Mouse (Mus musculus) regulatory T cell (primary cell): ENCODE data around the gene Wdr60.

ENCODE experiments used
- in situ Hi-C: fragments of 300-600 bp; cut with MboI, MseI; formaldehyde crosslinking; loops from one replicate; pipeline ENCODE4 v1.15.1; 2025; ENCODE audit warnings: high pct_unique_total_duplicates

Wdr60 gene

GRCm38 (mm10) chr12:116262555-116263341, at the start of gene Wdr60:
Gene Wdr60 (minus strand): TSS chr12:116263022.
- in situ Hi-C loops, result no loop called here

- in situ Hi-C loops, result no loop called here
These were observed 45.8 kb upstream of the Wdr60 start for GRCm38 (mm10) chr12:116308612-116309011.

GRCm38 (mm10) chr12:116307870-116308269, 45.0 kb upstream of the Wdr60 start:
- in situ Hi-C loops, result no loop called here

GRCm38 (mm10) chr12:116306042-116306441, 43.2 kb upstream of the Wdr60 start:
- in situ Hi-C loops, result no loop called here

- in situ Hi-C loops, result no loop called here
These were observed 39.4 kb upstream of the Wdr60 start for GRCm38 (mm10) chr12:116302181-116302580.

GRCm38 (mm10) chr12:116299906-116300305, 37.1 kb upstream of the Wdr60 start:
- in situ Hi-C loops, result loop anchor here (25.0 kb wide), 1 partner anchor 1537 kb away; no protein-coding TSS in a partner anchor

GRCm38 (mm10) chr12:116293599-116294292, 30.9 kb upstream of the Wdr60 start:
- in situ Hi-C loops, result loop anchor here (25.0 kb wide), 1 partner anchor 1544 kb away; no protein-coding TSS in a partner anchor

- in situ Hi-C loops, result loop anchor here (25.0 kb wide), 1 partner anchor 1544 kb away; no protein-coding TSS in a partner anchor
These were observed 30.4 kb upstream of the Wdr60 start for GRCm38 (mm10) chr12:116293185-116293584.

GRCm38 (mm10) chr12:116283511-116283910, 20.7 kb upstream of the Wdr60 start:
- in situ Hi-C loops, result loop anchor here (5.0 to 25.0 kb wide), 2 partner anchors 119 to 1554 kb away; no protein-coding TSS in a partner anchor

GRCm38 (mm10) chr12:116282856-116283255, 20.0 kb upstream of the Wdr60 start:
- in situ Hi-C loops, result loop anchor here (5.0 to 25.0 kb wide), 2 partner anchors 119 to 1554 kb away; no protein-coding TSS in a partner anchor

GRCm38 (mm10) chr12:116281427-116282281, 18.8 kb upstream of the Wdr60 start:
- in situ Hi-C loops, result loop anchor here (5.0 to 25.0 kb wide), 2 partner anchors 121 to 1556 kb away; no protein-coding TSS in a partner anchor

GRCm38 (mm10) chr12:116280653-116281364, 18.0 kb upstream of the Wdr60 start, which contains the start of gene Esyt2:
Gene Esyt2 (plus strand): TSS chr12:116281196.
- in situ Hi-C loops, result loop anchor here (5.0 to 25.0 kb wide), 2 partner anchors 121 to 1556 kb away; no protein-coding TSS in a partner anchor

- in situ Hi-C loops, result loop anchor here (5.0 to 25.0 kb wide), 2 partner anchors 122 to 1557 kb away; no protein-coding TSS in a partner anchor
These were observed 17.4 kb upstream of the Wdr60 start for GRCm38 (mm10) chr12:116280149-116280652.

- in situ Hi-C loops, result loop anchor here (25.0 kb wide), 1 partner anchor 1558 kb away; no protein-coding TSS in a partner anchor
These were observed 16.4 kb upstream of the Wdr60 start for GRCm38 (mm10) chr12:116279181-116279580.

GRCm38 (mm10) chr12:116278541-116278940, 15.7 kb upstream of the Wdr60 start:
- in situ Hi-C loops, result loop anchor here (25.0 kb wide), 1 partner anchor 1559 kb away; no protein-coding TSS in a partner anchor

GRCm38 (mm10) chr12:116276961-116277360, 14.1 kb upstream of the Wdr60 start:
- in situ Hi-C loops, result loop anchor here (25.0 kb wide), 1 partner anchor 1560 kb away; no protein-coding TSS in a partner anchor

- in situ Hi-C loops, result loop anchor here (25.0 kb wide), 1 partner anchor 1562 kb away; no protein-coding TSS in a partner anchor
These were observed 12.8 kb upstream of the Wdr60 start for GRCm38 (mm10) chr12:116275631-116276030.

GRCm38 (mm10) chr12:116275086-116275485, 12.3 kb upstream of the Wdr60 start, which contains the start of gene Gm11027:
Gene Gm11027 (plus strand): TSS chr12:116275386.
- in situ Hi-C loops, result loop anchor here (25.0 kb wide), 1 partner anchor 1562 kb away; no protein-coding TSS in a partner anchor

- in situ Hi-C loops, result no loop called here
These were observed 10.9 kb upstream of the Wdr60 start for GRCm38 (mm10) chr12:116273733-116274132.

- in situ Hi-C loops, result no loop called here
These were observed 8.2 kb upstream of the Wdr60 start for GRCm38 (mm10) chr12:116271071-116271470.
